In genomic region chr9:39674820-39675219, GRCm38 (mm10) we compare ENCODE assay signal across 30 mouse cellular contexts. TPM values are rescaled to one million over a fixed set of nuclear protein-coding genes. Genes with fewer than 3 reads are reported as not detected.
"Had no signal": no experiment of that assay in that cellular context is flagged by ENCODE, and none has a peak within 500 bp of the region (broad histone marks: within the 10 kb centered on the region; RNA-seq: fewer than 3 reads in every experiment).

No protein-coding gene starts in this region.

- ATAC-seq: hindbrain, embryonic 16.5 days; hindbrain, postnatal 0 days; inflammation-experienced regulatory T-cells, adult 6 months; intestine, embryonic 15.5 days; intestine, embryonic 16.5 days; intestine, postnatal 0 days had no signal

- DNase-seq: heart, postnatal 10 days; heart, postnatal 14 days; heart, postnatal 36 days; heart, postnatal 4 days; kidney, adult 11 months; kidney, adult 18-20 months; kidney, adult 2 months; kidney, adult 8-10 months; kidney, adult 9 months; kidney, postnatal 10 days; kidney, postnatal 14 days; kidney, postnatal 25 days; kidney, postnatal 36 days; layer of hippocampus, adult 9-11 months; layer of hippocampus, postnatal 36 days had no signal

RNA-seq across cellular contexts. Expression of gene Olfr963, which starts 7.8 kb away (rescaled TPM):
- total RNA-seq: heart, adult 8-10 months; heart, postnatal 10 days; heart, postnatal 14 days; heart, postnatal 25 days; heart, postnatal 36 days; heart, postnatal 4 days; hematopoietic stem cell, adult 5-6 weeks; hindbrain, postnatal 0 days; layer of hippocampus, adult 18-20 months; layer of hippocampus, adult 2 months; layer of hippocampus, adult 8-10 months; layer of hippocampus, postnatal 10 days; layer of hippocampus, postnatal 14 days; layer of hippocampus, postnatal 25 days; layer of hippocampus, postnatal 36 days had no signal

RNA-seq across cellular contexts. Expression of gene Olfr961, which starts 29.9 kb away (rescaled TPM):
- total RNA-seq: heart, adult 8-10 months; heart, postnatal 10 days; heart, postnatal 14 days; heart, postnatal 25 days; heart, postnatal 36 days; heart, postnatal 4 days; hematopoietic stem cell, adult 5-6 weeks; hindbrain, postnatal 0 days; layer of hippocampus, adult 18-20 months; layer of hippocampus, adult 2 months; layer of hippocampus, adult 8-10 months; layer of hippocampus, postnatal 10 days; layer of hippocampus, postnatal 14 days; layer of hippocampus, postnatal 25 days; layer of hippocampus, postnatal 36 days had no signal

RNA-seq across cellular contexts. Expression of gene Olfr149, which starts 32.1 kb away (rescaled TPM):
- total RNA-seq: heart, adult 8-10 months; heart, postnatal 10 days; heart, postnatal 14 days; heart, postnatal 25 days; heart, postnatal 36 days; heart, postnatal 4 days; hematopoietic stem cell, adult 5-6 weeks; hindbrain, postnatal 0 days; layer of hippocampus, adult 18-20 months; layer of hippocampus, adult 2 months; layer of hippocampus, adult 8-10 months; layer of hippocampus, postnatal 10 days; layer of hippocampus, postnatal 14 days; layer of hippocampus, postnatal 25 days; layer of hippocampus, postnatal 36 days had no signal

RNA-seq across cellular contexts. Expression of gene Olfr965, which starts 36.3 kb away (rescaled TPM):
- total RNA-seq: heart, adult 8-10 months; heart, postnatal 10 days; heart, postnatal 14 days; heart, postnatal 25 days; heart, postnatal 36 days; heart, postnatal 4 days; hematopoietic stem cell, adult 5-6 weeks; hindbrain, postnatal 0 days; layer of hippocampus, adult 18-20 months; layer of hippocampus, adult 2 months; layer of hippocampus, adult 8-10 months; layer of hippocampus, postnatal 10 days; layer of hippocampus, postnatal 14 days; layer of hippocampus, postnatal 25 days; layer of hippocampus, postnatal 36 days had no signal

RNA-seq across cellular contexts. Expression of gene Olfr960, which starts 53.6 kb away (rescaled TPM):
- total RNA-seq: heart, adult 8-10 months; heart, postnatal 10 days; heart, postnatal 14 days; heart, postnatal 25 days; heart, postnatal 36 days; heart, postnatal 4 days; hematopoietic stem cell, adult 5-6 weeks; hindbrain, postnatal 0 days; layer of hippocampus, adult 18-20 months; layer of hippocampus, adult 2 months; layer of hippocampus, adult 8-10 months; layer of hippocampus, postnatal 10 days; layer of hippocampus, postnatal 14 days; layer of hippocampus, postnatal 25 days; layer of hippocampus, postnatal 36 days had no signal
